Mouse (Mus musculus) MEL (cell line): Measurements from ENCODE around the gene Fnbp1. TPM values are rescaled to one million over a fixed set of nuclear protein-coding genes. Genes with fewer than 3 reads are reported as not detected.

Experiments used
- DNase-seq: peaks from one replicate; pipeline ENCODE4 v3.0.0; 2011; ENCODE audit warnings: low read depth, low spot score
- H3K27ac ChIP-seq: 2 replicates; pipeline ENCODE4 v1.5.1; 2012; ENCODE audit warnings: low read depth, mild to moderate bottlenecking, control low read depth, low read length, moderate library complexity; ENCODE audit not compliant: control insufficient read depth
- H3K27me3 ChIP-seq, 2 experiments: fragments of 150-350 bp in 1 of 2; sonication (generic) in 1 of 2; 2 replicates each; pipeline ENCODE4 v1.6.1; 2012; ENCODE audit warnings: low read length in 2 of 2, mild to moderate bottlenecking in 2 of 2, improper control_type of control experiment in 1 of 2, moderate library complexity in 1 of 2; ENCODE audit not compliant: insufficient read depth in 2 of 2, control insufficient read depth in 1 of 2
- H3K36me3 ChIP-seq, 2 experiments: 2 replicates each; pipeline ENCODE4 v1.6.1; 2012 to 2014; ENCODE audit warnings: low read length in 2 of 2, improper control_type of control experiment in 1 of 2, inconsistent platforms in 1 of 2, mild to moderate bottlenecking in 1 of 2; ENCODE audit not compliant: insufficient read depth in 2 of 2, control insufficient read depth in 1 of 2
- H3K4me1 ChIP-seq, 2 experiments: fragments of 150-350 bp in 1 of 2; sonication (generic) in 1 of 2; 2 replicates each; pipeline ENCODE4 v1.6.1; 2012; ENCODE audit warnings: low read length in 2 of 2, improper control_type of control experiment in 1 of 2, mild to moderate bottlenecking in 1 of 2; ENCODE audit not compliant: insufficient read depth in 2 of 2, control insufficient read depth in 1 of 2
- H3K4me3 ChIP-seq, 2 experiments: fragments of 150-350 bp in 1 of 2; sonication (generic) in 1 of 2; 2 replicates each; pipeline ENCODE4 v1.5.1; 2012; ENCODE audit warnings: low read depth in 2 of 2, low read length in 2 of 2, mild to moderate bottlenecking in 2 of 2, moderate library complexity in 2 of 2, control low read depth in 1 of 2, improper control_type of control experiment in 1 of 2; ENCODE audit not compliant: control insufficient read depth in 1 of 2, insufficient read depth in 1 of 2
- H3K79me2 ChIP-seq: 2 replicates; pipeline ENCODE4 v1.6.1; 2012; ENCODE audit warnings: mild to moderate bottlenecking, low read length, moderate library complexity; ENCODE audit not compliant: control insufficient read depth, poor library complexity, insufficient read depth
- H3K9ac ChIP-seq: 2 replicates; pipeline ENCODE4 v1.6.1; 2012; ENCODE audit warnings: low read depth, mild to moderate bottlenecking, control low read depth, low read length, moderate library complexity; ENCODE audit not compliant: control insufficient read depth, poor library complexity, severe bottlenecking
- H3K9me3 ChIP-seq: fragments of 150-350 bp; sonication (generic); replicated peaks from 2 replicates; pipeline ENCODE4 v1.6.1; 2012; ENCODE audit warnings: mild to moderate bottlenecking, low read length, improper control_type of control experiment, moderate library complexity; ENCODE audit not compliant: insufficient read depth
- BHLHE40 ChIP-seq: IDR thresholded peaks from 2 replicates; pipeline ENCODE4 v1.6.1; 2012; ENCODE audit warnings: low read depth, mild to moderate bottlenecking, inconsistent platforms, low read length, improper control_type of control experiment, borderline replicate concordance
- CHD2 ChIP-seq: IDR thresholded peaks from 2 replicates; pipeline ENCODE4 v1.6.1; 2011; ENCODE audit warnings: low read length, improper control_type of control experiment
- ELF1 ChIP-seq: IDR thresholded peaks from 2 replicates; pipeline ENCODE4 v1.6.1; 2014; ENCODE audit warnings: low read depth, mild to moderate bottlenecking, inconsistent platforms, low read length, improper control_type of control experiment, moderate library complexity
- ETS1 ChIP-seq: IDR thresholded peaks from 2 replicates; pipeline ENCODE4 v1.6.1; 2012; ENCODE audit warnings: low read depth, mild to moderate bottlenecking, inconsistent platforms, low read length, improper control_type of control experiment, moderate library complexity
- GABPA ChIP-seq: IDR thresholded peaks from 2 replicates; pipeline ENCODE4 v1.6.1; 2012; ENCODE audit warnings: low read depth, mild to moderate bottlenecking, inconsistent platforms, low read length, improper control_type of control experiment, moderate library complexity
- JUND ChIP-seq: IDR thresholded peaks from 2 replicates; pipeline ENCODE4 v1.6.1; 2011; ENCODE audit warnings: low read depth, mild to moderate bottlenecking, improper control_type of control experiment, low read length
- KAT2A ChIP-seq: conservative IDR thresholded peaks from 2 replicates; pipeline ENCODE4 v1.6.1; 2012; ENCODE audit warnings: low read depth, low read length, improper control_type of control experiment, inconsistent platforms
- MAFK ChIP-seq: IDR thresholded peaks from 2 replicates; pipeline ENCODE4 v1.6.1; 2011; ENCODE audit warnings: low read depth, mild to moderate bottlenecking, low read length, improper control_type of control experiment, borderline replicate concordance
- MXI1 ChIP-seq: IDR thresholded peaks from 2 replicates; pipeline ENCODE4 v1.6.1; 2011; ENCODE audit warnings: mild to moderate bottlenecking, low read depth, low read length, improper control_type of control experiment
- MYC ChIP-seq: IDR thresholded peaks from 2 replicates; pipeline ENCODE4 v1.6.1; 2011; ENCODE audit warnings: low read depth, mild to moderate bottlenecking, low read length, improper control_type of control experiment, moderate library complexity
- NELFE ChIP-seq: IDR thresholded peaks from 2 replicates; pipeline ENCODE4 v1.6.1; 2011; ENCODE audit warnings: low read depth, low read length, improper control_type of control experiment
- POLR2AphosphoS5 ChIP-seq: IDR thresholded peaks from 2 replicates; pipeline ENCODE4 v1.6.1; 2012; ENCODE audit warnings: low read depth, borderline replicate concordance, mild to moderate bottlenecking, inconsistent platforms, low read length, moderate library complexity, mixed read lengths
- RAD21 ChIP-seq: IDR thresholded peaks from 2 replicates; pipeline ENCODE4 v1.6.1; 2011; ENCODE audit warnings: mild to moderate bottlenecking, low read depth, low read length, improper control_type of control experiment
- RCOR1 ChIP-seq: IDR thresholded peaks from 2 replicates; pipeline ENCODE4 v1.6.1; 2012; ENCODE audit warnings: low read depth, mild to moderate bottlenecking, inconsistent platforms, low read length, improper control_type of control experiment
- SMC3 ChIP-seq: IDR thresholded peaks from 2 replicates; pipeline ENCODE4 v1.6.1; 2011; ENCODE audit warnings: low read depth, low read length, improper control_type of control experiment
- TBP ChIP-seq: IDR thresholded peaks from 2 replicates; pipeline ENCODE4 v1.8.0; 2011; ENCODE audit warnings: low read depth, low read length, improper control_type of control experiment
- UBTF ChIP-seq: IDR thresholded peaks from 2 replicates; pipeline ENCODE4 v1.6.1; 2012; ENCODE audit warnings: low read depth, mild to moderate bottlenecking, inconsistent platforms, low read length, improper control_type of control experiment, moderate library complexity, borderline replicate concordance; ENCODE audit not compliant: insufficient read depth
- USF1 ChIP-seq: IDR thresholded peaks from 2 replicates; pipeline ENCODE4 v1.6.1; 2014; ENCODE audit warnings: low read depth, mild to moderate bottlenecking, inconsistent platforms, low read length, improper control_type of control experiment, moderate library complexity
- ZMIZ1 ChIP-seq: IDR thresholded peaks from 2 replicates; pipeline ENCODE4 v1.6.1; 2012; ENCODE audit warnings: low read depth, mild to moderate bottlenecking, inconsistent platforms, low read length, improper control_type of control experiment, moderate library complexity
- polyA plus RNA-seq, 2 experiments: library from polyadenylated mRNA; stranded (reverse) in 1 of 2; unstranded in 1 of 2; fragments of >175 nt in 1 of 2; fragments of >200 nt in 1 of 2; gene quantifications; 2 replicates each; pipeline versions ENCODE4 v1.2.1 to v1.2.4; 2012; ENCODE audit warnings: low replicate concordance in 2 of 2, low read depth in 1 of 2; ENCODE audit not compliant: insufficient read length in 2 of 2, insufficient read depth in 1 of 2, missing spikeins in 1 of 2
- total RNA-seq: library from RNA; depleted of rRNA; stranded (reverse); fragments of 300-350 nt; gene quantifications from 2 replicates; pipeline ENCODE4 v1.2.3, GENCODE M21; 2012

Fnbp1 gene
- total and polyA plus RNA-seq, 3 experiments = 3.4 to 17.5 TPM; not detected in 1

DNA sequence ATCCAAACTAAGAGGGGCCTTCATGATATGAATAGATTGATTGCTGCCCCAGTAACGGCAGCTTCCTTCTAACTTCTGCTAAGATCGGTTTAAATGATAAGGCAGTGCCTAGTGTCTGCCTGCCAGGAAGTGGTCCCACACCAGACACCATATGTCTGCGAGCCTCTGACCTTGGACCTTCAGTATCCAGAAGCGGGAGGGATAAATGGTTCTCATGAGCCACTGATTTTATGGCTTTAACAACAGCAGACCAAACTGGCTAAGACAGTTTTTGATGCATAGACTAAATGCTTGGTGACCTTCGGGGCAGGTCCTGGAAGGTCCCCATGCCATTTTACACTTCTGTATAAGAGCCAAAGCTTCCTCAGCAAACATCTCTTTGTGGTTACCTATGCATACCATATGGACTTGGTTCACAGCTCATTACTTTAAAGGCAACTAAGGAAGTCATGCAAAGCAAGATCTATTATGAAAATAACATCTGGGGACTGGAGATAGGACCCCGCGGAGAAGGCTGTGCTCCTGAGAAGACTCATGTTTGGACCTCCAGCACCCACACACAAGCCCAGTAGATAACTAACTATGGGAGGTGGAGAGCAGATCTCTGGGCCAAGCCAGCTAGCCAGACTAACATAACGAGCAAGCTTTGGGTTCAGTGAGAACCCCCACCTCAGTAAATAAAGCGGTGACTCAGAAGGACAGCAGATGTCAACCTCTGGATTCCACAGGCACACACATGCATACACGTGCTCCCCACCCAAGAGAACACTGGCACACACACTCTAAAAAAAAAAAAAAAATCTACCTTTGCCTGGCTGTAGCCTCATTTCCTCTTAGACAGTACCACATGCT, 26.5 kb downstream of the Fnbp1 start (continued):
- TF ChIP-seq TBP (0 out of 2 replicates have a peak, but pooled peaks have one; percentile 27), RCOR1 (peak; percentile 59)
- TF ChIP-seq, all 39 proteins: peak for 13

DNA sequence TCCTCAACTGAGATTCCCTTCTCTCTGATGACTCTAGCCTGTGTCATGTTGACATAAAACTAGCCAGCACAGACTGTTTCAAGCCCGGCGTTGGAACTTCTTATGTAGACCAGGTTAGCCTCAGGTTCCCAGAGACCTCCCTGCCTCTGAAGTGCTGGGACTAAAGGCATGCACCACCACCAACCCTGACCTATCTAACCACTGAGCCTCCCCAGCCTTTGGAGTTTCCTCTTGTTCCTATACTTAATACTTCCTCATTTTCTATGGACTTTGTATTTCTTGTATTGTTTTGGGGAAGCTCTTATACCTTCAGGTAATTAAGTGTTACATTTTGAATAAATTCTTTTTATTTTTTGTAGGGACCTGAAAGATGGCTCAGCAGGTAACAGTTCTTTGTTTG, 27.6 kb downstream of the Fnbp1 start:
- peak; percentile 67 for DNase-seq
- no peaks in the 10 kb centered on the region for H3K27me3 ChIP-seq
- H3K36me3 ChIP-seq = peaks cover 0 to 28% of the 10 kb centered on the region in 2 experiments; a peak in 2 of 4 replicates
- TF ChIP-seq ETS1 (no peak), RCOR1 (0 out of 2 replicates have a peak, but pooled peaks have one; percentile 6)
- peak overlapping the region; percentile 75 for H3K27ac ChIP-seq
- no peaks in the 10 kb centered on the region for H3K79me2 ChIP-seq
- peaks cover 18 to 27% of the 10 kb centered on the region in 2 experiments for H3K4me1 ChIP-seq
- no peak overlapping the region for H3K9ac ChIP-seq
- H3K9me3 ChIP-seq = no peaks in the 10 kb centered on the region
- H3K4me3 ChIP-seq = no peak overlapping the region

DNA sequence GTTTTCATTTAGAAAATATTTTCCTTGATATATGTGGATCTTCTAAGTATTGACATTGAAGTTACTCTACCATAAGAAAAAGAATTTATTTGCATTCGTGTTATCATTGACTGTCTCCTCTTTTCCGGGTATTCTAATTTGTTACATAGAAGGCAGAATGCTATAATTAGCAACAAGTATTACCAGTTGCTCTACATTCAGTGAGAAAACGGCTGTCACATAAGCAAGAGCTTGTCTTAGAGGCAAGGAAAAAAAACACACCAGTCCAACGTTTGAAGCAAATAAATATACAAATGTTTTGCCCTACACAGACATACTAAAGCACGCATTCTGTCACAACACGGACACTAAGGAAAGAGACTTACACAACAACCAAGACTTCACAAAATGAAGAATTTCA, 30.1 kb downstream of the Fnbp1 start:
- Histone ChIP-seq H3K9ac (no peak overlapping the region), H3K4me1 (peaks cover 21 to 30% of the 10 kb centered on the region in 2 experiments), H3K27ac (no peak overlapping the region), H3K79me2 (no peaks in the 10 kb centered on the region), H3K36me3 (peaks cover 0 to 28% of the 10 kb centered on the region in 2 experiments; a peak in 2 of 4 replicates), H3K4me3 (no peak overlapping the region), H3K27me3 (no peaks in the 10 kb centered on the region), H3K9me3 (no peaks in the 10 kb centered on the region)
- TF ChIP-seq ELF1 = no peak
- no peak for TF ChIP-seq ETS1
- no peak for TF ChIP-seq MXI1
- TF ChIP-seq UBTF = no peak
- TF ChIP-seq MAFK = no peak
- TF ChIP-seq NELFE = no peak
- TF ChIP-seq POLR2AphosphoS5 = no peak
- no peak for TF ChIP-seq KAT2A
- TF ChIP-seq MYC = no peak
- no peak for TF ChIP-seq RAD21
- no peak for TF ChIP-seq BHLHE40
- TF ChIP-seq USF1 = no peak
- TF ChIP-seq CHD2 = no peak
- no peak for TF ChIP-seq ZMIZ1
- TF ChIP-seq JUND = no peak
- TF ChIP-seq SMC3 = no peak
- TF ChIP-seq GABPA = no peak
- no peak for DNase-seq
